19 mouse cellular contexts compared by ENCODE assay signal in genomic region chr4:131897109-131897508, GRCm38 (mm10). TPM values are rescaled to one million over a fixed set of nuclear protein-coding genes. Genes with fewer than 3 reads are reported as not detected.
DNase-seq lines count a peak whose midpoint lies in the region; ATAC-seq and TF ChIP-seq lines count a peak whose summit lies in the region.
"Had no signal": no experiment of that assay in that cellular context is flagged by ENCODE, and none has a peak within 500 bp of the region (broad histone marks: within the 10 kb centered on the region; RNA-seq: fewer than 3 reads in every experiment).

No protein-coding gene starts in this region.

- H3K4me1 ChIP-seq in intestine, embryonic 16.5 days (ENCODE audit: control insufficient read depth, insufficient read depth, low read length), result no peaks in the 10 kb centered on the region
- no peaks in the 10 kb centered on the region for H3K4me1 ChIP-seq in intestine, embryonic 15.5 days (replicated peaks)
- peaks cover 6% of the 10 kb centered on the region; the same call in 1 of the 2 replicates for H3K4me1 ChIP-seq in liver, embryonic 16.5 days (ENCODE audit: control insufficient read depth, low read depth, low read length)
- no peaks in the 10 kb centered on the region for H3K4me1 ChIP-seq in liver, embryonic 11.5 days (replicated peaks; ENCODE audit: control insufficient read depth, insufficient read depth, low read length)
- no peaks in the 10 kb centered on the region for H3K4me1 ChIP-seq in intestine, postnatal 0 days (replicated peaks; ENCODE audit: control insufficient read depth, insufficient read depth, low read length)
- H3K4me1 ChIP-seq in small intestine, adult 2 months (ENCODE audit: control insufficient read depth, insufficient read depth, insufficient read length, low read length), result peaks cover 4% of the 10 kb centered on the region
- H3K4me1 ChIP-seq: embryonic facial prominence, embryonic 13.5 days; forebrain, embryonic 12.5 days; hindbrain, embryonic 10.5 days had no signal

- H3K4me2 ChIP-seq in intestine, embryonic 16.5 days (ENCODE audit: low read depth, low read length), result no peak overlapping the region
- no peak overlapping the region for H3K4me2 ChIP-seq in intestine, embryonic 15.5 days (replicated peaks)
- H3K4me2 ChIP-seq in liver, embryonic 16.5 days (ENCODE audit: low read depth, low read length), result no peak overlapping the region
- H3K4me2 ChIP-seq in liver, embryonic 11.5 days, result no peak overlapping the region
- H3K4me2 ChIP-seq in intestine, postnatal 0 days (replicated peaks; ENCODE audit: low read depth), result no peak overlapping the region
- H3K4me2 ChIP-seq: embryonic facial prominence, embryonic 13.5 days; forebrain, embryonic 12.5 days; heart, embryonic 11.5 days had no signal

- no peak for DNase-seq in liver, embryonic 11.5 days (ENCODE audit: low spot score)
- no peak for DNase-seq in left cerebral cortex, adult 11 months (ENCODE audit: low spot score)
- no peak for DNase-seq in cerebellum, adult 8-10 months
- DNase-seq: adrenal gland, postnatal 14 days; cerebellum, adult 11-12 months; cerebellum, adult 9-11 months; cerebellum, postnatal 36 days; gastrocnemius, postnatal 10 days; heart, adult 2 months had no signal

- H3K27ac ChIP-seq in intestine, embryonic 16.5 days (ENCODE audit: low read length), result peak overlapping the region; percentile 57
- no peak overlapping the region for H3K27ac ChIP-seq in intestine, embryonic 15.5 days
- H3K27ac ChIP-seq in liver, embryonic 16.5 days (ENCODE audit: low read length), result peak overlapping the region; percentile 37
- no peak overlapping the region for H3K27ac ChIP-seq in liver, embryonic 11.5 days (ENCODE audit: low read depth, low read length)
- H3K27ac ChIP-seq in intestine, postnatal 0 days (ENCODE audit: low read depth, low read length), result peak overlapping the region; percentile 73
- H3K27ac ChIP-seq in small intestine, adult 2 months (ENCODE audit: insufficient read depth, low read depth, low read length), result peak overlapping the region; percentile 89
- H3K27ac ChIP-seq: embryonic facial prominence, embryonic 13.5 days; forebrain, embryonic 12.5 days; heart, adult 2 months; hindbrain, embryonic 10.5 days had no signal

- H3K9me3 ChIP-seq in intestine, embryonic 16.5 days (ENCODE audit: control insufficient read depth, low read length), result no peaks in the 10 kb centered on the region
- no peaks in the 10 kb centered on the region for H3K9me3 ChIP-seq in intestine, embryonic 15.5 days
- no peaks in the 10 kb centered on the region for H3K9me3 ChIP-seq in liver, embryonic 16.5 days (replicated peaks; ENCODE audit: control insufficient read depth, low read length)
- H3K9me3 ChIP-seq in liver, embryonic 11.5 days (ENCODE audit: control insufficient read depth, low read length), result no peaks in the 10 kb centered on the region
- no peaks in the 10 kb centered on the region for H3K9me3 ChIP-seq in intestine, postnatal 0 days (ENCODE audit: control insufficient read depth)
- H3K9me3 ChIP-seq: embryonic facial prominence, embryonic 13.5 days; forebrain, embryonic 12.5 days; hindbrain, embryonic 10.5 days had no signal

- 95% methylated on average over 5 of the region's 5 CpGs for WGBS in intestine, embryonic 16.5 days
- 95% methylated on average over 5 of the region's 5 CpGs for WGBS in intestine, embryonic 15.5 days
- whole genome bisulfite sequencing in liver, embryonic 16.5 days (ENCODE audit: insufficient replicate concordance), result 93% methylated on average over 5 of the region's 5 CpGs
- WGBS in liver, embryonic 11.5 days, result 97% methylated on average over 5 of the region's 5 CpGs
- 89% methylated on average over 5 of the region's 5 CpGs for WGBS in intestine, postnatal 0 days
- WGBS in small intestine, adult 2 months, result 89% methylated on average over 5 of the region's 5 CpGs

- TF ChIP-seq POLR2A in small intestine, adult 2 months (IDR thresholded peaks at IDR 0.05; ENCODE audit: low read depth, low read length), result no peak

- no peaks in the 10 kb centered on the region for H3K27me3 ChIP-seq in intestine, embryonic 16.5 days (replicated peaks; ENCODE audit: control insufficient read depth, insufficient read depth, low read length)
- no peaks in the 10 kb centered on the region for H3K27me3 ChIP-seq in intestine, embryonic 15.5 days (replicated peaks)
- H3K27me3 ChIP-seq in liver, embryonic 16.5 days (ENCODE audit: control insufficient read depth, insufficient read depth, low read depth, low read length), result no peaks in the 10 kb centered on the region
- H3K27me3 ChIP-seq in liver, embryonic 11.5 days (replicated peaks; ENCODE audit: control insufficient read depth, insufficient read depth, low read length), result no peaks in the 10 kb centered on the region
- no peaks in the 10 kb centered on the region for H3K27me3 ChIP-seq in intestine, postnatal 0 days (replicated peaks; ENCODE audit: control insufficient read depth, insufficient read depth, low read length)
- H3K27me3 ChIP-seq in small intestine, adult 2 months (ENCODE audit: control insufficient read depth, insufficient read depth, low read length), result no peaks in the 10 kb centered on the region
- H3K27me3 ChIP-seq: embryonic facial prominence, embryonic 13.5 days; forebrain, embryonic 12.5 days had no signal

- H3K4me3 ChIP-seq in intestine, embryonic 16.5 days (ENCODE audit: low read length), result no peak overlapping the region
- no peak overlapping the region for H3K4me3 ChIP-seq in intestine, embryonic 15.5 days (replicated peaks)
- H3K4me3 ChIP-seq in liver, embryonic 16.5 days (ENCODE audit: low read depth, low read length), result no peak overlapping the region
- H3K4me3 ChIP-seq in liver, embryonic 11.5 days (ENCODE audit: low read depth, low read length), result no peak overlapping the region
- H3K4me3 ChIP-seq in intestine, postnatal 0 days (ENCODE audit: low read depth, low read length), result no peak overlapping the region
- no peak overlapping the region for H3K4me3 ChIP-seq in small intestine, adult 2 months (ENCODE audit: low read depth, low read length)
- H3K4me3 ChIP-seq: embryonic facial prominence, embryonic 13.5 days; forebrain, embryonic 12.5 days; heart, adult 2 months; hindbrain, embryonic 10.5 days had no signal

- ATAC-seq in intestine, embryonic 16.5 days, result no peak
- no peak; the same call in 1 of the 2 replicates for ATAC-seq in intestine, embryonic 15.5 days
- no peak for ATAC-seq in liver, embryonic 16.5 days (ENCODE audit: low read depth)
- ATAC-seq in liver, embryonic 11.5 days (replicated peaks; ENCODE audit: low FRiP score), result no peak
- 0 out of 2 replicates have a peak, but pooled peaks have one; percentile 13 for ATAC-seq in intestine, postnatal 0 days
- ATAC-seq: forebrain, embryonic 16.5 days had no signal

- H3K9ac ChIP-seq in intestine, embryonic 16.5 days (ENCODE audit: low read depth, low read length), result no peak overlapping the region
- no peak overlapping the region for H3K9ac ChIP-seq in intestine, embryonic 15.5 days
- H3K9ac ChIP-seq in liver, embryonic 16.5 days (ENCODE audit: low read depth, low read length), result no peak overlapping the region
- H3K9ac ChIP-seq in liver, embryonic 11.5 days (ENCODE audit: low read depth, low read length), result no peak overlapping the region
- no peak overlapping the region for H3K9ac ChIP-seq in intestine, postnatal 0 days (ENCODE audit: low read depth, low read length)
- H3K9ac ChIP-seq: embryonic facial prominence, embryonic 13.5 days; forebrain, embryonic 12.5 days had no signal

- no peak for TF ChIP-seq CTCF in intestine, postnatal 0 days (IDR thresholded peaks at IDR 0.05; ENCODE audit: low read depth)
- TF ChIP-seq CTCF in small intestine, adult 2 months (IDR thresholded peaks at IDR 0.05; ENCODE audit: extremely low read depth, insufficient read length, insufficient replicate concordance, low read depth, low read length), result no peak

- peaks cover 34% of the 10 kb centered on the region for H3K36me3 ChIP-seq in intestine, embryonic 16.5 days (ENCODE audit: control insufficient read depth, insufficient read depth, low read length)
- H3K36me3 ChIP-seq in intestine, embryonic 15.5 days, result peaks cover 70% of the 10 kb centered on the region
- H3K36me3 ChIP-seq in liver, embryonic 16.5 days (ENCODE audit: control insufficient read depth, insufficient read depth), result peaks cover 81% of the 10 kb centered on the region
- H3K36me3 ChIP-seq in liver, embryonic 11.5 days (ENCODE audit: control insufficient read depth, insufficient read depth, low read length), result peaks cover 70% of the 10 kb centered on the region
- peaks cover 80% of the 10 kb centered on the region for H3K36me3 ChIP-seq in intestine, postnatal 0 days (ENCODE audit: control insufficient read depth, insufficient read depth)
- H3K36me3 ChIP-seq in small intestine, adult 2 months (ENCODE audit: control insufficient read depth, insufficient read depth, low read length), result peaks cover 75% of the 10 kb centered on the region

RNA-seq across cellular contexts. Expression of gene Srsf4, which starts 23.7 kb away (rescaled TPM):
- polyA plus RNA-seq in intestine, embryonic 16.5 days (2015; fragmentation: Nextera tagmentation; extraction: Ambion mirVana), result 68.6 and 75.2 TPM in 2 replicates
- polyA plus RNA-seq in intestine, embryonic 15.5 days (2015; fragmentation: Nextera tagmentation; extraction: Ambion mirVana), result 86.6 and 92.6 TPM in 2 replicates
- polyA plus RNA-seq in liver, embryonic 16.5 days (2015; fragmentation: Nextera tagmentation; extraction: Ambion mirVana), result 51.2 and 51.9 TPM in 2 replicates
- 113 and 118 TPM in 2 replicates for polyA plus RNA-seq in liver, embryonic 11.5 days (2014; fragmentation: Nextera tagmentation; extraction: Ambion mirVana)
- 36.2 and 38.3 TPM in 2 replicates for polyA plus RNA-seq in intestine, postnatal 0 days (2015; fragmentation: Nextera tagmentation; extraction: Ambion mirVana)
- 16.3 and 31.5 TPM in 2 replicates for polyA plus RNA-seq in small intestine, adult 2 months (2012; rRNA removed)

RNA-seq across cellular contexts. Expression of gene Tmem200b, which starts 24.5 kb away (rescaled TPM):
- 0.18 and 0.20 TPM in 2 replicates for polyA plus RNA-seq in intestine, embryonic 16.5 days (2015; fragmentation: Nextera tagmentation; extraction: Ambion mirVana)
- polyA plus RNA-seq in intestine, embryonic 15.5 days (2015; fragmentation: Nextera tagmentation; extraction: Ambion mirVana), result 0.74 and 1.2 TPM in 2 replicates
- polyA plus RNA-seq in liver, embryonic 16.5 days (2015; fragmentation: Nextera tagmentation; extraction: Ambion mirVana), result not detected in 2 replicates
- 0.78 and 1.2 TPM in 2 replicates for polyA plus RNA-seq in liver, embryonic 11.5 days (2014; fragmentation: Nextera tagmentation; extraction: Ambion mirVana)
- 1.3 and 1.7 TPM in 2 replicates for polyA plus RNA-seq in intestine, postnatal 0 days (2015; fragmentation: Nextera tagmentation; extraction: Ambion mirVana)
- polyA plus RNA-seq in small intestine, adult 2 months (2012; rRNA removed), result 9.1 and 10.4 TPM in 2 replicates
- polyA plus RNA-seq: forebrain, embryonic 16.5 days had no signal

RNA-seq across cellular contexts. Expression of gene Mecr, which starts 53.8 kb away (rescaled TPM):
- polyA plus RNA-seq in intestine, embryonic 16.5 days (2015; fragmentation: Nextera tagmentation; extraction: Ambion mirVana), result 81.6 and 86.6 TPM in 2 replicates
- polyA plus RNA-seq in intestine, embryonic 15.5 days (2015; fragmentation: Nextera tagmentation; extraction: Ambion mirVana), result 72.6 and 77.4 TPM in 2 replicates
- 32.8 and 33.0 TPM in 2 replicates for polyA plus RNA-seq in liver, embryonic 16.5 days (2015; fragmentation: Nextera tagmentation; extraction: Ambion mirVana)
- 59.3 and 64.4 TPM in 2 replicates for polyA plus RNA-seq in liver, embryonic 11.5 days (2014; fragmentation: Nextera tagmentation; extraction: Ambion mirVana)
- 27.3 and 27.6 TPM in 2 replicates for polyA plus RNA-seq in intestine, postnatal 0 days (2015; fragmentation: Nextera tagmentation; extraction: Ambion mirVana)
- polyA plus RNA-seq in small intestine, adult 2 months (2012; rRNA removed), result 20.9 and 23.1 TPM in 2 replicates

RNA-seq across cellular contexts. Expression of gene Ptpru, which starts 59.0 kb away (rescaled TPM):
- polyA plus RNA-seq in intestine, embryonic 16.5 days (2015; fragmentation: Nextera tagmentation; extraction: Ambion mirVana), result 4.7 and 4.8 TPM in 2 replicates
- polyA plus RNA-seq in intestine, embryonic 15.5 days (2015; fragmentation: Nextera tagmentation; extraction: Ambion mirVana), result 4.6 and 4.9 TPM in 2 replicates
- polyA plus RNA-seq in liver, embryonic 16.5 days (2015; fragmentation: Nextera tagmentation; extraction: Ambion mirVana), result 3.4 and 5.0 TPM in 2 replicates
- polyA plus RNA-seq in liver, embryonic 11.5 days (2014; fragmentation: Nextera tagmentation; extraction: Ambion mirVana), result 5.8 and 6.1 TPM in 2 replicates
- 2.3 TPM in 2 replicates for polyA plus RNA-seq in intestine, postnatal 0 days (2015; fragmentation: Nextera tagmentation; extraction: Ambion mirVana)
- 4.2 and 5.4 TPM in 2 replicates for polyA plus RNA-seq in small intestine, adult 2 months (2012; rRNA removed)

Comparison
In these comparisons a context has a peak if more than half of its experiments do, and no peak if none do; other contexts are left out.
1. H3K27ac ChIP-seq: peak in intestine, embryonic 16.5 days (single experiment), liver, embryonic 16.5 days (single experiment), intestine, postnatal 0 days (single experiment) and small intestine, adult 2 months (single experiment); none in intestine, embryonic 15.5 days (single experiment) and liver, embryonic 11.5 days (single experiment).